Mouse (Mus musculus) bone marrow macrophage, adult 2 months (primary cell): Measurements from ENCODE around the gene Acad10.

ENCODE experiments used
- CTCF ChIP-seq: IDR thresholded peaks from 2 replicates; pipeline ENCODE4 v1.5.1; 2012; ENCODE audit warnings: low read depth, mild to moderate bottlenecking, low read length, moderate library complexity
- POLR2A ChIP-seq: IDR thresholded peaks from 2 replicates; pipeline ENCODE4 v1.6.1; 2012; ENCODE audit warnings: mild to moderate bottlenecking, low read depth, low read length, borderline replicate concordance

- TF ChIP-seq POLR2A (no peak), CTCF (no peak)
These were observed 62.2 kb downstream of the Acad10 start for GRCm38 (mm10) chr5:121597991-121598537.
